Mouse (Mus musculus): ENCODE data around the gene Gm3776.
"Not testable (repeated sequence)": the region's sequence is repeated elsewhere in the genome, so short reads cannot be mapped to it uniquely, and the experiment has no call there.

Gm3776 gene

DNA sequence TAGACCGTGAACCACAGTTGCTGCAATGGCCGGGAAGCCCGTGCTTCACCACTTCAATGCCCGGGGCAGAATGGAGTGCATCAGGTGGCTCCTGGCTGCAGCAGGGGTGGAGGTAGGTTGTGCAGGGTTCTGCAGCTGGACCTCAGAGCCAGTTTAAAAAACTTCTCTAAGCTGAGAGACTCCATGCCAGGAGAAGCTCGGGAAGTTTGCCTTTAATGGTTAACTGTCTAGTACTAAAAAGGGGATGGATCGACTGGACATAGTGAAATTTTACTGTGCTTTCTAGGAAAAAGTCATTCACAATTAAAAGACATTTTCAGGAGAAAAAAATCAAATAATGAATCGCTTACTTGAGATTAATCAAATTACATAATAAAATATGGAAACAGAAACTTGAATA, 37.9 kb downstream of the Gm3776 start:
- DNase-seq: not testable (repeated sequence)

DNA sequence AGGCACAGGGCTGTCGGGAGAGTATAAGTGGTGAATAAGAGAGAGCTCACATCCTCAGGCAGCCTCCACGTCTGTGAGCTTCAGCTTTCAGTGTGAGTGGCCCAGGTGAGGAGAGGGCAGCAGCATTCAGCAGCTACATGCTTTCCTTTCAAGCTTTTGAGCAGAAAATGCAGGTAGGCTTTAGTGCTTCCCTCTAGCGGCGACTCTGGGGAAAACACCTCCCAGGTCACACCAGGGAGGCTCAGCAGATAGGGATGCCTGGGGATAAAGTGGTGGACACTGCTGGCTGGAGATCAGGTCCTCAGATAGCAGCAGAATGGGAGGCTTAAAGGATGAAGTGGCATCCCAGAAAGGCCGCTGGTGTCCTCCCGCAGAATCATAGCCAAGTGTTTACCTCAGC, 39.2 kb downstream of the Gm3776 start:
- DNase-seq: peak; percentile 2

DNA sequence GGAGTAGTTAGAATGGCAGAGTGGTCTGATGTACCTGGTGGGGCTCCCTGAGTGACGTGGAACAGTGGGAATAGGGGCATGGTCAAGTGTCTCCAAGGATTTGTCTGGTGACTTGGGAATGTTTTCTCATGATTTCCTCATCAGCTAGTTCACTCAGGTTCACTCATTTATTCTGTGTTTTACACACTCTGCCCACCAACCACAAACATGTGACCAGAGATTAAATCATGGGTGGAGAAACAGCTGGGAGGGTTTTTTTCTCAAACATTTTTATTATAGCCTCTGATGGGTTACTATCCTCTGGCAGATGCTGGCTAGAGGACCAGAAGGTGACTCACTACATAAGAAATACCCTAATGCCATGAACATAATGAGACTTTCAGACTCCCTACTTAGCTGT, 41.3 kb downstream of the Gm3776 start:
- no peak for DNase-seq

DNA sequence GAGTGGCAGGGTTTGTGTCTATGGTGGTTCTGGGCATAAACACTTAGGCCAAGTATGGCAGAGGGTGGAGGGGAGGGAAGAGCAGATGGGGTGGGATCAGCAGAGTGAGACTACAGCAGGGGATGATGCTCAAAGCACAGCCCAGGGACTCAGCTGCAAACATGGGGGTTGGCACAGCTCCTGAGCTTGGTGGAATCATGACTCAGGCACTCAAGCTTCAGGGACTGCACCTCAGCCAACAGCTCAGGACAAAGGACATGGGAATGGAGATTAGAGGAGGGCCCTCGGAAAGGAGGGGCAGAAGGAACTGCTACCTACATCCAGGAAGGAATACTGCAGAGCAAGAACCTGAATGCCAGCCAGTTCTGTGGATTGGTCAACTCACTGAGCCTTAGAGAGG, 42.2 kb downstream of the Gm3776 start:
- not testable (repeated sequence) for DNase-seq

DNA sequence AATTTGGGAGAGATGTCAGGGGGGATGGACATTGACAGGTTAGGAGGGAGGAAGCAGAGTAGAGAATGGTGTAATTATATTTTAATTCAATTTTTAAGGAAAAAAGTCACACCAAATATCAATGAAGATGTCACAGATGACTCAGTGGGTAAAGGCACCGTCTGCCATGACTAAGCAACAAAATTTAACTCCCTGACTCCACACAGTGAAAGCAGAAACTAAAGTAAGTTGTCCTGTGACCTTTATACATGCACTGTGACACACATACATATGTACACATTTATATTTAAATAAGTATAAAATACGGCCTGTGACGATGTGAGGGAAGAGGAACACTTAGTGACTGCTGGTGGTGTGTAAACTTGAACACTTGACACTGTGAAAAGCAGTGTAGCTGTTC, 51.2 kb downstream of the Gm3776 start:
- DNase-seq: not testable (repeated sequence)

DNA sequence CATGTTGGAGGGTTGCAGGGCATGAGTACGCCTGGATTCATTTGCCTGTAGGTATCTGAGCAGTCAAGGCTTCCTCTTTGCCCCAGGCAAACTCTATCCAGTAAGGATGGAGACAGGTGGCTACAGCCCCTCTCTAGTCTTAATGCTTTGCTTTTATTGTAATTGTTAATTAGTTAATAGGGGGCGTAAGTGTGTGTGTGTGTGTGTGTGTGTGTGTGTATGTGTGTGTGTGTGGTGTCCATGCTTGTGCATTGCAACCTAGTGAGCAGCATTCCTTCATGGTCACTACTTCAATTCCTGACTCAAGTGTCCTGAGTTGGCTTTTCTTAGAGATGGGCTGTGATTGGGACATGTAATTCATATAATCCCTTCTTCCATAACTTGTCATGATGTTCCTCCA, 57.8 kb downstream of the Gm3776 start, which contains the start of gene Omt2a:
Gene Omt2a (minus strand): TSS at position 101 of the 400 bp plus-strand sequence.
- DNase-seq: no peak
